Mouse (Mus musculus) bone marrow, adult 2 months (tissue): ENCODE results near the gene Lipn.

ENCODE experiments used
- CTCF ChIP-seq: fragments of 200-500 bp; IDR thresholded peaks from 2 replicates; pipeline ENCODE4 v1.5.1; 2011; ENCODE audit warnings: low read length, control low read depth; ENCODE audit not compliant: control insufficient read depth, insufficient read depth
- POLR2A ChIP-seq: fragments of 200-500 bp; IDR thresholded peaks from 2 replicates; pipeline ENCODE4 v1.6.1; 2011; ENCODE audit warnings: low read depth, mild to moderate bottlenecking, control low read depth, low read length, borderline replicate concordance; ENCODE audit not compliant: control insufficient read depth

- TF ChIP-seq CTCF (no peak), POLR2A (no peak)
These were observed 29.1 kb downstream of the Lipn start for GRCm38 (mm10) chr19:34096228-34096627.
